Mouse (Mus musculus): Measurements from ENCODE around the gene Rasal1. TPM values are rescaled to one million over a fixed set of nuclear protein-coding genes. Genes with fewer than 3 reads are reported as not detected.

Rasal1 gene
- total and polyA plus RNA-seq, 3 experiments = 0.33 TPM; not detected in 2

DNA sequence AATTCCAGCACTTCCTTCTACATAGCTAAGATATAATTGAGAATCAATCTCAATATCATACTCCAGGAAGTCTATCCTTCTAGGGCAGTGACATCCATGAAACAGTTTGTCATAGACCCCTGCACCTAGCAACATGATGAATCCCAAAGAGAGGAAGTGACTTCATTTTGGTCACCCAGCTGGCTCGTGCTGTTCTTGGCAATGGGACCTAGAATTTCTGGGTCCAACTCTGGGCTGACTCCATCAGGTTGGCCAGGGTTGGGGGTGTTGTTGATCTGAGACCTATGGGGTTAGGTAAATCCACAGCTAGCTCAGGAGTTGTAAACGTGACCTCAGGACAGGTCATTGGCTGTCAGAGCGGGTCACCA, 38.9 kb downstream of the Rasal1 start:
- TF ChIP-seq EP300 (IDR thresholded peaks at IDR 0.05; ENCODE audit: insufficient read depth, low read depth, low read length) (no peak), CTCF (IDR thresholded peaks at IDR 0.05) (no peak), POLR2A (IDR thresholded peaks at IDR 0.05; ENCODE audit: insufficient read depth, low read depth, low read length) (no peak)
- Histone ChIP-seq H3K79me2 (replicated peaks; ENCODE audit: control insufficient read depth, insufficient read depth, low read length) (no peaks in the 10 kb centered on the region), H3K4me1 (ENCODE audit: control insufficient read depth, insufficient read depth, low read length) (no peaks in the 10 kb centered on the region), H3K36me3 (ENCODE audit: control insufficient read depth, insufficient read depth, low read length) (no peaks in the 10 kb centered on the region), H3K27me3 (ENCODE audit: control insufficient read depth, insufficient read depth, low read length) (peaks cover 3% of the 10 kb centered on the region; the same call in 1 of the 2 replicates), H3K4me3 (no peak overlapping the region), H3K9ac (ENCODE audit: low read depth, low read length) (no peak overlapping the region), H3K27ac (no peak overlapping the region)
- no peak for DNase-seq
- intact Hi-C loops (cut with DNase I) = no loop called here
- 66% methylated on average over 3 of the region's 3 CpGs for WGBS

DNA sequence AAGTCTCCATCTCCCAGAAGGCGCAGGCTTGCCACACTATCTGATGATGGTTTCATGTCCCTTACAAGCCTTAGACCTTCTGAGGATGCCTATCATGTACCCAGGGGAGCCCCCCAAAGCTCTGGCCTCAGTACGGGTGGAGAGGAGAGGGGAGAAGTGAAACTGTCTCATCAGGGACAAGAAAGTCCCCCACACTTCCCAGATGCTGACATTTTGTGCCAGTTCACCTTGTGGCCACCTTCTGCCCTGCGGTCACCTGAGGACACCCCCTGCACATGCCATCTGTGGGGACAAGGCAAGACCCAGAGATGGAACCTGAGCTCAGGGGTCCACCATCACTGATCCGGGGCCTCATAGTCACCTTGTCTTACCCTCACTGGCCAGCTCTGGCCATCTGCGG, 39.3 kb downstream of the Rasal1 start:
- Histone ChIP-seq H3K27me3 (ENCODE audit: control insufficient read depth, insufficient read depth, low read length) (peaks cover 2% of the 10 kb centered on the region; the same call in 1 of the 2 replicates), H3K36me3 (ENCODE audit: control insufficient read depth, insufficient read depth, low read length) (no peaks in the 10 kb centered on the region), H3K9ac (ENCODE audit: low read depth, low read length) (no peak overlapping the region), H3K4me1 (ENCODE audit: control insufficient read depth, insufficient read depth, low read length) (no peaks in the 10 kb centered on the region), H3K27ac (no peak overlapping the region), H3K4me3 (no peak overlapping the region), H3K79me2 (replicated peaks; ENCODE audit: control insufficient read depth, insufficient read depth, low read length) (no peaks in the 10 kb centered on the region)
- no peak for DNase-seq
- TF ChIP-seq CTCF (IDR thresholded peaks at IDR 0.05) (no peak), EP300 (IDR thresholded peaks at IDR 0.05; ENCODE audit: insufficient read depth, low read depth, low read length) (no peak), POLR2A (IDR thresholded peaks at IDR 0.05; ENCODE audit: insufficient read depth, low read depth, low read length) (no peak)
- intact Hi-C loops (cut with DNase I) = no loop called here
- 76% methylated on average over 5 of the region's 5 CpGs for WGBS

DNA sequence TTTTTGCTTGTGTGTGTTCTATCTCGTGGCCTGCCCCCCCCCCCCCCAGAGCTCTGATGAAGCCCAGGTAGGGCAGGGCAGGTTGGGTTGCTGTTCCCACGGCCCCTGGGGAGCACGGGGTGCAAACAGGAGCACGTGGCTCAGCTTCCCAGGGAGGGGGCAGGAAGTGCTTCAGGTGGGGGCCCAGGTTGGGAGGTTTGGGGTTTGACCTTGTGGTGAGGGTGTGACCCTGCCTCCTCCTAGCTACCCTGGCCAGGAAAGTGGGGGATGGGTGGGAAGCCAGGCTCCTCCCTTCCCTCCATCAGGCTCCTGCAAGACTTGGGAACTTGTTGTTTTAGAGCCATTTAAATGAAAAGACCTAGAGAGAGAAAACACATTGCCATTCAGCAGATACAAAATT, 39.8 kb downstream of the Rasal1 start:
- peaks cover 2% of the 10 kb centered on the region; the same call in 1 of the 2 replicates for H3K27me3 ChIP-seq (ENCODE audit: control insufficient read depth, insufficient read depth, low read length)
- no peak overlapping the region for H3K4me3 ChIP-seq
- TF ChIP-seq EP300 (IDR thresholded peaks at IDR 0.05; ENCODE audit: insufficient read depth, low read depth, low read length) (no peak), CTCF (IDR thresholded peaks at IDR 0.05) (no peak), POLR2A (IDR thresholded peaks at IDR 0.05; ENCODE audit: insufficient read depth, low read depth, low read length) (no peak)
- WGBS = 16% methylated on average over 4 of the region's 4 CpGs
- no peaks in the 10 kb centered on the region for H3K36me3 ChIP-seq (ENCODE audit: control insufficient read depth, insufficient read depth, low read length)
- no peak overlapping the region for H3K9ac ChIP-seq (ENCODE audit: low read depth, low read length)
- H3K79me2 ChIP-seq (replicated peaks; ENCODE audit: control insufficient read depth, insufficient read depth, low read length) = no peaks in the 10 kb centered on the region
- peak in 1 of 2 experiments; percentile 39 for DNase-seq
- intact Hi-C loops (cut with DNase I) = no loop called here
- no peaks in the 10 kb centered on the region for H3K4me1 ChIP-seq (ENCODE audit: control insufficient read depth, insufficient read depth, low read length)
- H3K27ac ChIP-seq = no peak overlapping the region

DNA sequence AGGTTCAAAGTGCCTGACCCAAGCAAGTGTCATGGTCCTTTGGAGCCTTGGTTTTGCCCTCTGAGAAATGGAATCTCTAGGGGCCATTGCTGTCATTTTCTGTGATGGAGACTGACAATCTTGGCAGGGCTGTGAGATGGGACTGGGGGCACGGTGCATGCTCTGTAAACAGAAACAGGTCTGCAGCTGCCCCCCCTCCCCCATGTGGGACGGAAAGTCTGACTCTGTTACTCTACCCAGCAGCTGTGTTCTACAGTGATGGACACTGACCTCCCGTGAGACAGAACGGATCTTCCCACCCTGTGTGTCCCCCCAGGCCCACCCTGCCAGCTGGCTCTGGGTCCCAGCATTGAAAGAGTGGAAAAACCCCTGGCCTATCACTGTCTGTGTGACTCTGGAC, 41.8 kb downstream of the Rasal1 start:
- Histone ChIP-seq H3K4me3 (no peak overlapping the region), H3K36me3 (ENCODE audit: control insufficient read depth, insufficient read depth, low read length) (no peaks in the 10 kb centered on the region), H3K79me2 (replicated peaks; ENCODE audit: control insufficient read depth, insufficient read depth, low read length) (no peaks in the 10 kb centered on the region), H3K27ac (no peak overlapping the region), H3K4me1 (ENCODE audit: control insufficient read depth, insufficient read depth, low read length) (no peaks in the 10 kb centered on the region), H3K9ac (ENCODE audit: low read depth, low read length) (no peak overlapping the region), H3K27me3 (ENCODE audit: control insufficient read depth, insufficient read depth, low read length) (peaks cover 3% of the 10 kb centered on the region; the same call in 1 of the 2 replicates)
- intact Hi-C loops (cut with DNase I) = no loop called here
- no peak for DNase-seq
- 35% methylated on average over 4 of the region's 4 CpGs for WGBS
- TF ChIP-seq CTCF (IDR thresholded peaks at IDR 0.05) (no peak), EP300 (IDR thresholded peaks at IDR 0.05; ENCODE audit: insufficient read depth, low read depth, low read length) (no peak), POLR2A (IDR thresholded peaks at IDR 0.05; ENCODE audit: insufficient read depth, low read depth, low read length) (no peak)

DNA sequence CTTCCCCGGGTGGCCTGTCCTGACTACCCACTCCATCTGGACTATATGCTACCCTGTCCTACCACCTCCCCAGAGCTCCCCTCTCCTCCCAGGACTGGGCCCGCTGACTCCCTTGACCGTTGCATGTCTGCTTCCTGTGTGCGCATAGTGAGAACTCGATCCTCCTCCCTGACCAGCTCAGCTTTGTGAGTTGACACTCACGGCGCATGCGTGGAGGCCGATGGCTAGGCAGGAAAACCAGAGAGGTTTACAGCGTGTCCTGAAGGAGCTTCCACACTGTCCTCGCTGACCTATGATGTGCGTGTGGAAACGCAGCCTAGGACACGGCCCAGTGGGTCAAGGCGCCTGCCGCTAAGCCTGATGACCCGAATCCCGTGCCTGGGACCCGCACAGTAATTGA, 43.4 kb downstream of the Rasal1 start:
- peaks cover 3% of the 10 kb centered on the region; the same call in 1 of the 2 replicates for H3K27me3 ChIP-seq (ENCODE audit: control insufficient read depth, insufficient read depth, low read length)
- H3K4me3 ChIP-seq = no peak overlapping the region

DNA sequence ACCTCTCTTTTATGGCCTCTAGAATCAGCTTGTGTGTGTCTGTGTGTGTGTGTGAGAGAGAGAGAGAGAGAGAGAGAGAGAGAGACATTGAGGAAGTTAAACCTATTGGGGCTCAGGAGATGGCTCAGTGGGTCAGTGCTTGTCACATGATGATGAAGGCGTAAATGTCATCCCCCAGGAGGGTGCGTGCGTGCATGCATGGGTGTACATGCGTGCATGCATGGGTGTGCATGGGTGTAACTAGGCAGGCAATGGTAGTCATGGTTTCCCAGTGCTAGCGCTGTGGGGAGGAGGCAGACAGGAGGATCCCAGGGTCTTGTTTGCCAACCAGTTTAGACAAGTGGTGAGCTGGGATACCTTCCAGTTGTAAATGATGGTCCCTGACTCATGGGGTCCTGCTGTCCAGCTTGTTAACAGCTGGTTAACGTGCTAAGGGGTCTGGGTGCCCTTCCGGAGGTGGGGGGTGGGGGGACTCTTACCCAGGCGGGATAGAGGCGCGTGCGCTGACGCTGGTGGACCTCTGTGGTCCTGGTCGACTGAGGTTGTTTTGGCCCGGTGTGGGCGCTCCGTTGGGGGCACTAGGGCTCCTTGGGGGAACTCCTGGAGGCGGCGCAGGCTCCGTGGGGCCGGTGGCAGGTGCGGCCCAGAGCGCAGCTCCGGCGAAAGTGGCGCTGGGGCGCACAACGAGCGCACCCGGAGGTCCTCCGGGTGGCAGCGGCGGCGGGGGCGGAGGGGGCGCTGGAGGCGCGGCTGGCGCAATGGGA, 45.5 kb downstream of the Rasal1 start:
- Histone ChIP-seq H3K27me3 (ENCODE audit: control insufficient read depth, insufficient read depth, low read length) (peaks cover 3% of the 10 kb centered on the region; the same call in 1 of the 2 replicates), H3K27ac (no peak overlapping the region), H3K79me2 (replicated peaks; ENCODE audit: control insufficient read depth, insufficient read depth, low read length) (no peaks in the 10 kb centered on the region), H3K4me3 (no peak overlapping the region), H3K4me1 (ENCODE audit: control insufficient read depth, insufficient read depth, low read length) (no peaks in the 10 kb centered on the region), H3K36me3 (ENCODE audit: control insufficient read depth, insufficient read depth, low read length) (no peaks in the 10 kb centered on the region), H3K9ac (ENCODE audit: low read depth, low read length) (no peak overlapping the region)
- 13% methylated on average over 38 of the region's 38 CpGs for WGBS
- no peak for TF ChIP-seq EP300 (IDR thresholded peaks at IDR 0.05; ENCODE audit: insufficient read depth, low read depth, low read length)
- no peak for TF ChIP-seq POLR2A (IDR thresholded peaks at IDR 0.05; ENCODE audit: insufficient read depth, low read depth, low read length)
- no peak for TF ChIP-seq CTCF (IDR thresholded peaks at IDR 0.05)
- DNase-seq = no peak
- intact Hi-C loops (cut with DNase I) = no loop called here

More for the DNA sequence above, 43.4 kb downstream of the Rasal1 start:
- TF ChIP-seq CTCF (IDR thresholded peaks at IDR 0.05) (no peak), POLR2A (IDR thresholded peaks at IDR 0.05; ENCODE audit: insufficient read depth, low read depth, low read length) (no peak), EP300 (IDR thresholded peaks at IDR 0.05; ENCODE audit: insufficient read depth, low read depth, low read length) (no peak)
- Histone ChIP-seq H3K9ac (ENCODE audit: low read depth, low read length) (no peak overlapping the region), H3K27ac (no peak overlapping the region), H3K4me1 (ENCODE audit: control insufficient read depth, insufficient read depth, low read length) (no peaks in the 10 kb centered on the region), H3K79me2 (replicated peaks; ENCODE audit: control insufficient read depth, insufficient read depth, low read length) (no peaks in the 10 kb centered on the region), H3K36me3 (ENCODE audit: control insufficient read depth, insufficient read depth, low read length) (no peaks in the 10 kb centered on the region)
- no peak for DNase-seq
- intact Hi-C loops (cut with DNase I) = no loop called here
- WGBS = 64% methylated on average over 19 of the region's 19 CpGs

Measured in heart, adult 2 months (tissue).